Mouse (Mus musculus): Measurements from ENCODE around the gene Slc2a4.

DNA sequence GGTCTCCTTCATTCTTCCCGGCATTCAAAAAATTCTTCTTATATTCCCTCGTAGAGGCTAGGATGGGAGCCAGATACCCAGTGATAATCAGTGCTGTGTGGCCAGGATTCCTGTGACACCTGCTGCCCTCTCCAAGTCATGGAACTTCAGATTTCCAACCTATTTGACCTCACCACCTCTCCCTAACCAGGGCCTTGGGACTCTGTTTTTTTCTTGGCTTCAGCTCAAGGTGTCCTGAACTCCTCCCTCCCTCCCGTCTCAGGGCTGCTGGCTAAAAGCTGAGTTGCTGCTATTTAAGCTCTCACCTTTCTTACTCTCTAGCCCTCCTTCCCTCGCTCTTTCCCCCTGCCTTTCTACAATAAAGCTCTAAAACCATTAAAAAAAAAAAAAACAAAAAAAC is 48.1 kb downstream of the Slc2a4 start:
- no peak for TF ChIP-seq MYOD1 (IDR thresholded peaks at IDR 0.05; ENCODE audit: control insufficient read depth in 1 of 3, insufficient read length in 2 of 3, low read depth in 2 of 3)
- no peak for TF ChIP-seq MYOG (IDR thresholded peaks at IDR 0.05; ENCODE audit: control insufficient read depth in 1 of 3, insufficient read depth in 1 of 3, insufficient read length in 2 of 3, low read depth in 2 of 3)
- TF ChIP-seq USF1 (IDR thresholded peaks at IDR 0.05; ENCODE audit: low read depth): no peak
- no peak for TF ChIP-seq E2F4 (IDR thresholded peaks at IDR 0.05; ENCODE audit: insufficient read depth)
